Mouse (Mus musculus) heart, adult 2 months (tissue): ENCODE measurements around the gene Gm11938. TPM values are rescaled to one million over a fixed set of nuclear protein-coding genes. Genes with fewer than 3 reads are reported as not detected.

Experiments used
- DNase-seq, 2 experiments: peaks; one replicate each; pipeline ENCODE4 v3.0.0; 2021
- H3K27ac ChIP-seq: fragments of 200-600 bp; 2 replicates; pipeline ENCODE4 v1.8.1; 2022
- H3K27me3 ChIP-seq: fragments of 200-500 bp; 2 replicates; pipeline ENCODE4 v1.6.1; 2012; ENCODE audit warnings: mild to moderate bottlenecking, low read length, inconsistent platforms, mixed read lengths; ENCODE audit not compliant: control insufficient read depth, insufficient read depth
- H3K36me3 ChIP-seq: fragments of 200-500 bp; 2 replicates; pipeline ENCODE4 v1.6.1; 2012; ENCODE audit warnings: low read length, inconsistent platforms; ENCODE audit not compliant: control insufficient read depth, insufficient read depth
- H3K4me1 ChIP-seq: fragments of 200-500 bp; 2 replicates; pipeline ENCODE4 v1.6.1; 2011; ENCODE audit warnings: low read length; ENCODE audit not compliant: control insufficient read depth, insufficient read depth
- H3K4me3 ChIP-seq: fragments of 200-600 bp; 2 replicates; pipeline ENCODE4 v1.8.1; 2022
- H3K79me2 ChIP-seq: fragments of 200-500 bp; replicated peaks from 2 replicates; pipeline ENCODE4 v1.6.1; 2012; ENCODE audit warnings: mild to moderate bottlenecking, inconsistent platforms, low read length, moderate library complexity, mixed read lengths; ENCODE audit not compliant: control insufficient read depth, insufficient read depth
- H3K9ac ChIP-seq: fragments of 200-500 bp; 2 replicates; pipeline ENCODE4 v1.6.1; 2012; ENCODE audit warnings: low read depth, mild to moderate bottlenecking, control low read depth, inconsistent platforms, low read length, mixed read lengths
- CTCF ChIP-seq: fragments of 200-600 bp; IDR thresholded peaks from 2 replicates; pipeline ENCODE4 v1.8.1; 2022; ENCODE audit warnings: antibody characterized with exemption, mild to moderate bottlenecking, moderate library complexity
- EP300 ChIP-seq: fragments of 200-500 bp; IDR thresholded peaks from 2 replicates; pipeline ENCODE4 v1.6.1; 2011; ENCODE audit warnings: low read depth, low read length, control low read depth; ENCODE audit not compliant: insufficient read depth
- POLR2A ChIP-seq: fragments of 200-500 bp; IDR thresholded peaks from 2 replicates; pipeline ENCODE4 v1.6.1; 2011; ENCODE audit warnings: mild to moderate bottlenecking, low read depth, low read length, control low read depth; ENCODE audit not compliant: insufficient read depth
- WGBS: fragments of 180-500 bp; shearing (Covaris S2); methylation state at CpG from one replicate; pipeline ENCODE4 v1.1.7; 2018; 5-methylcytosine and 5-hydroxymethylcytosine counted together
- intact Hi-C: fragments of 180-260 bp; cut with DNase I; formaldehyde crosslinking; loops from one replicate; pipeline ENCODE4 v1.15.1; 2025
- polyA plus RNA-seq: library from polyadenylated mRNA; depleted of rRNA; stranded (reverse); fragments of >200 nt; gene quantifications from 2 replicates; pipeline ENCODE4 v1.2.3, GENCODE M21; 2012
- total RNA-seq, 2 experiments: library from RNA; stranded (reverse); gene quantifications; 2 replicates each; pipeline ENCODE4 v1.2.3; 2021

The Gm11938 gene
- total and polyA plus RNA-seq, 3 experiments: not detected

DNA sequence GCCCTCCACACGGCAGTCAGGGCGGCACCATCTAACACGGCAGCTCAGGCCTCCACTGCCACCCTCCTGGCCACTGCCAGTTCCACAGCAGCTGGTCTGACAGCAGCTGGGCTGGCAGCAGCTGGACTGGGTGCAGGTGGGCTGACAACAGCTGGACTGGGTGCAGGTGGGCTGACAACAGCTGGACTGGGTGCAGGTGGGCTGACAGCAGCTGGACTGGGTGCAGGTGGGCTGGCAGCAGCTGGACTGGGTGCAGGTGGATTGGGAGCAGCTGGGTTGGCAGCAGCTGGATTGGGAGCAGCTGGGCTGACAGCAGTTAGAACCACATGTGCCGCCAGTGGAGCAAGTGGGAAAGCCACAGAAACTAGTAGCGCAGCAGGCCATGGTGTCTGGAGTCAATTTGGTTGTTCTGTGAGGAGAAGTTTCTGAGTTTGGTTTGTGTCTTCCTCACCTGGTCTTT lies 19.8 kb downstream of the Gm11938 start, which contains the start of gene Krtap1-4:
Gene Krtap1-4 (minus strand): TSS at position 410 of the 460 bp plus-strand sequence.
- Histone ChIP-seq H3K36me3 (no peaks in the 10 kb centered on the region), H3K4me1 (no peaks in the 10 kb centered on the region), H3K27ac (no peak within 1 kb of the TSS), H3K27me3 (no peaks in the 10 kb centered on the region), H3K79me2 (no peaks in the 10 kb centered on the region), H3K4me3 (no peak within 1 kb of the TSS), H3K9ac (no peak within 1 kb of the TSS)
- 78% methylated on average over 5 of the region's 5 CpGs for WGBS
- TF ChIP-seq CTCF: no peak
- intact Hi-C loops: no loop called here
- no peak for DNase-seq

GRCm38 (mm10) chr11:99581564-99581963 lies 21.5 kb downstream of the Gm11938 start:
- Histone ChIP-seq H3K27ac (no peak overlapping the region), H3K36me3 (no peaks in the 10 kb centered on the region), H3K4me3 (no peak overlapping the region), H3K4me1 (no peaks in the 10 kb centered on the region), H3K27me3 (no peaks in the 10 kb centered on the region), H3K79me2 (no peaks in the 10 kb centered on the region), H3K9ac (no peak overlapping the region)
- no peak for DNase-seq
- TF ChIP-seq POLR2A: no peak
- TF ChIP-seq CTCF: no peak
- WGBS: 71% methylated on average over 6 of the region's 6 CpGs
- intact Hi-C loops: no loop called here

GRCm38 (mm10) chr11:99581051-99581450 lies 22.1 kb downstream of the Gm11938 start:
- H3K4me1 ChIP-seq: no peaks in the 10 kb centered on the region
- H3K27me3 ChIP-seq: no peaks in the 10 kb centered on the region
- no peaks in the 10 kb centered on the region for H3K79me2 ChIP-seq
- TF ChIP-seq EP300 (no peak), POLR2A (no peak), CTCF (no peak)
- intact Hi-C loops: no loop called here
- DNase-seq: no peak
- H3K36me3 ChIP-seq: no peaks in the 10 kb centered on the region
- WGBS: 90% methylated on average over 5 of the region's 5 CpGs
- no peak overlapping the region for H3K4me3 ChIP-seq
- H3K9ac ChIP-seq: no peak overlapping the region
- H3K27ac ChIP-seq: no peak overlapping the region

DNA sequence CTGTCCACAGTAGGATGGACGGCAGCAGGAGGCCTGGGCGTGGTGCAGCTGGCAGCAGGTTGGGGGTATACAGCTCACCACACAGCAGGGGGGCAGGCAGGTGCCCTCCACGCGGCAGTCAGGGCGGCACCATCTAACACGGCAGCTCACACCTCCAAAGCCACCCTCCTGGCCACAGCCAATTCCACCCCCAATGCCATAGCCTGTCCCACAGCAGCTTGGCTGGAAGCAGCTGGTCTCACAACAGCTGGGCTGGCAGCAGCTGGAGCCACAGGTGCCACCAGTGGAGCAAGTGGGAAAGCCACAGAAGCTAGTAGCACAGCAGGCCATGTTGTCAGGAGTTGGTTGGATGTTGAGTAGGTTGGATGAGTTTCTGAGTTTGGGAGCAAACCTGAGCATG lies 22.5 kb downstream of the Gm11938 start, which contains the start of gene Krtap1-5:
Gene Krtap1-5 (minus strand): TSS at position 381 of the 400 bp plus-strand sequence.
- intact Hi-C loops: no loop called here
- no peak within 1 kb of the TSS for H3K4me3 ChIP-seq
- DNase-seq: no peak
- no peaks in the 10 kb centered on the region for H3K79me2 ChIP-seq
- no peaks in the 10 kb centered on the region for H3K36me3 ChIP-seq
- 75% methylated on average over 6 of the region's 6 CpGs for WGBS
- no peaks in the 10 kb centered on the region for H3K27me3 ChIP-seq
- no peak for TF ChIP-seq CTCF
- TF ChIP-seq POLR2A: no peak
- no peak for TF ChIP-seq EP300
- H3K4me1 ChIP-seq: no peaks in the 10 kb centered on the region
- H3K9ac ChIP-seq: no peak within 1 kb of the TSS
- H3K27ac ChIP-seq: no peak within 1 kb of the TSS

GRCm38 (mm10) chr11:99574106-99574505 lies 29.0 kb downstream of the Gm11938 start:
- TF ChIP-seq CTCF: peak; percentile 92
- no peak for TF ChIP-seq EP300
- Histone ChIP-seq H3K27ac (no peak overlapping the region), H3K27me3 (no peaks in the 10 kb centered on the region), H3K79me2 (no peaks in the 10 kb centered on the region), H3K4me3 (no peak overlapping the region), H3K36me3 (no peaks in the 10 kb centered on the region), H3K4me1 (no peaks in the 10 kb centered on the region), H3K9ac (no peak overlapping the region)
- intact Hi-C loops: loop anchor here (1.0 kb wide), 2 partner anchors 110 to 195 kb away; no protein-coding TSS in a partner anchor
- 2% methylated on average over 7 of the region's 7 CpGs for WGBS
- DNase-seq: peak; percentile 23 to 55

DNA sequence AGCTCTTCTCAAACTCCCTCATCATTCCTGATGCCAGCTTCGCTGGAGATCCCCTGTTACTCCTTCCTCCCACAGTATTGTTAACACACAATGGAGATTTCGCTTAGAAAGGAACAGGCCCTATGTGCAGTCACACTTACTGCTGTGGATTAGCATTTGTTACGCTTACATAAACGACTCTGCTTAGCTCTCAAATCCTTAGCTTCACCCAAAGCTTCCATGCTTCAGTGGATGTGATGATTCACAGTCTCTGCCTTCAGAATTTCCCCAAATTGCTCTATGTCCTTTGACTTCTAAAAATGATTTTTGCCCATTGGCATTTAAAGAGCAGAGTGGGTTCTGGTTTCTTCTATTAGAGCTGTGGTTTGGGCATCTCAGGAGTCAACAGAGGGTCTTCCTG lies 29.9 kb downstream of the Gm11938 start:
- WGBS: 63% methylated on average over 4 of the region's 4 CpGs
- H3K36me3 ChIP-seq: no peaks in the 10 kb centered on the region
- no peaks in the 10 kb centered on the region for H3K4me1 ChIP-seq
- intact Hi-C loops: no loop called here
- no peak overlapping the region for H3K27ac ChIP-seq
- TF ChIP-seq CTCF (no peak), POLR2A (no peak), EP300 (no peak)
- DNase-seq: no peak
- H3K79me2 ChIP-seq: no peaks in the 10 kb centered on the region
- no peaks in the 10 kb centered on the region for H3K27me3 ChIP-seq
- no peak overlapping the region for H3K4me3 ChIP-seq
- H3K9ac ChIP-seq: no peak overlapping the region
